Mouse (Mus musculus): ENCODE data around the gene Rpl3. TPM values are rescaled to one million over a fixed set of nuclear protein-coding genes. Genes with fewer than 3 reads are reported as not detected.

Gene Rpl3
- polyA plus RNA-seq, 1 experiment, result 12.0 TPM

DNA sequence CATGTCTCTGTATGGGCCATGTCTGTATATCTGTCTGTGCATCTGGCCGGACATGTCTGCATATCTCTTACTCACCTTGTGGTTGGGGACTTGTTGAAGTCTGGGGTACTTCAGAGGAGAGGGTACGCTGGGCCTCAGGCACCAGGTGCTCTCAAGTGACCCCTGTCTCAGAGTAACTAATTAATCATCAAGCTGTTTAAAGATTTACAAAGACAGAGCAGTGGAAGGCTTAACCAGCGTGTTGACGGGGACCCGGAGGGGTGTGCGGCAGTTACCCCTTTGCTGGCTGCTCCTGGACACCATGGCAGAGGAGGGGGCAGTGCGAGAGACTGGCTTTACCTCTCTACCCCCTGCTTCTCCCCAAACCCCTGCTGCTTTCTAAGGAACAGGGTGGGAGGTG is 32.1 kb downstream of the Rpl3 start:
- Histone ChIP-seq H3K9me3 (ENCODE audit: control insufficient read depth, low read length) (no peaks in the 10 kb centered on the region; the same call in 1 of the 2 replicates), H3K4me3 (replicated peaks) (no peak overlapping the region), H3K27me3 (ENCODE audit: control insufficient read depth) (peaks cover 4% of the 10 kb centered on the region), H3K36me3 (ENCODE audit: control insufficient read depth) (no peaks in the 10 kb centered on the region), H3K4me1 (ENCODE audit: control insufficient read depth) (no peaks in the 10 kb centered on the region; the same call in 1 of the 2 replicates)
- no peak for TF ChIP-seq TAL1 (IDR thresholded peaks at IDR 0.05; ENCODE audit: low read length)
- TF ChIP-seq GATA1 (IDR thresholded peaks at IDR 0.05; ENCODE audit: low read length), result no peak

DNA sequence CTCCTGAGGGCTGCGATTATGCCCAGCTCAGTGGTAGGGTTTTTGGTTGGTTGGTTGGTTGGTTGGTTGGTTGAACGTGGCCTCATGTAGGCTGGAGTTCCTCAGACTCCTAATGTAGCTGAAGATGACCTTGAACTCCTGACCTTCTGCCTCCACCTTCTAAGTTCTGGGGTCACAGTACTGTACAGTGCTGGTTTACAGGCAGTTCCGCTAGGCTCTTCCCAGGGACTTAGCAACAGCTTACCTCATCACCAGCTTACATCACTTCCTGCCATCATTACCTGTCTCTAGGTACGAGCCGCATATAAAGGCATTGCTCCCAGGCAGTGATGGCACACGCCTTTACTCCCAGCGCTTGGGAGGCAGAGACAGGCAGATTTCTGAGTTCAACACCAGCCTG is 33.5 kb downstream of the Rpl3 start:
- TF ChIP-seq GATA1 (IDR thresholded peaks at IDR 0.05; ENCODE audit: low read length) (no peak), TAL1 (IDR thresholded peaks at IDR 0.05; ENCODE audit: low read length) (no peak)
- H3K36me3 ChIP-seq (ENCODE audit: control insufficient read depth), result no peaks in the 10 kb centered on the region
- H3K4me3 ChIP-seq (replicated peaks), result no peak overlapping the region
- H3K4me1 ChIP-seq (ENCODE audit: control insufficient read depth), result peaks cover 7% of the 10 kb centered on the region
- no peaks in the 10 kb centered on the region for H3K9me3 ChIP-seq (ENCODE audit: control insufficient read depth, low read length)
- H3K27me3 ChIP-seq (ENCODE audit: control insufficient read depth), result peaks cover 3% of the 10 kb centered on the region

DNA sequence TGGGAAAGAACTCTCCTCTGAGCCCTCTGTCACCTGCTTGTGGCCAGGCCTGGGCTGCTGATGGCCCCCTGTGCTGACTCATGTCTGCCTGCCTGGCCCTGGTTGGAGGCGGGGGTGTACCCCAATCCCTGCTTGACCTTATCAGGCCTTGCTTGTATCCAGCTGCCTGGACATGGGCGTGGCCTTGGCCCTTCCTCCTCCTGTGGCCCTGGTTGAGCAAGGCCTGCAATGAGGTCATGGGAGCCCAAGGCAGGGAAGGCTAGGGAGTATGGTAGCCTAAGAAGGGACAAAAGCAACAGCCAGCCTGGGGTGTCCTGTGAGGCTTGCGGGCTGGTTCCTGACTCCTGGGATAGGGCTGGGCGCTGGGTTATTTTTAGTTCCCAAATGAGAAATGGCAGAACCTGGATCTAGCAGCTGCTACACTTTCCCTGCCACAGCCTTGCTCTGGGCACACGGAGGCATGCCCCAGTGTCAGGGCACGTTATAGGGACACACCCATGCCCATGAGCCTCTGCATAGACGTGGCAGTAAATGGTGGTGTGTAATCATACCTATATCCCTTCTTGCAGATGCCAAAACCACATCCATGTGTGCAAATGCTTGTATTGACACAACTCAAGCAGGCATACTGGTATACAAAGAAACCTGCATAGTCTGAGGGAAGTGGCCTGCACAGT is 37.5 kb downstream of the Rpl3 start:
- TF ChIP-seq GATA1 (IDR thresholded peaks at IDR 0.05; ENCODE audit: low read length) (no peak), TAL1 (IDR thresholded peaks at IDR 0.05; ENCODE audit: low read length) (no peak)
- H3K27me3 ChIP-seq (ENCODE audit: control insufficient read depth), result no peaks in the 10 kb centered on the region
- no peaks in the 10 kb centered on the region for H3K9me3 ChIP-seq (ENCODE audit: control insufficient read depth, low read length)
- H3K4me1 ChIP-seq (ENCODE audit: control insufficient read depth), result peaks cover 7% of the 10 kb centered on the region
- H3K4me3 ChIP-seq (replicated peaks), result no peak overlapping the region
- H3K36me3 ChIP-seq (ENCODE audit: control insufficient read depth), result no peaks in the 10 kb centered on the region

DNA sequence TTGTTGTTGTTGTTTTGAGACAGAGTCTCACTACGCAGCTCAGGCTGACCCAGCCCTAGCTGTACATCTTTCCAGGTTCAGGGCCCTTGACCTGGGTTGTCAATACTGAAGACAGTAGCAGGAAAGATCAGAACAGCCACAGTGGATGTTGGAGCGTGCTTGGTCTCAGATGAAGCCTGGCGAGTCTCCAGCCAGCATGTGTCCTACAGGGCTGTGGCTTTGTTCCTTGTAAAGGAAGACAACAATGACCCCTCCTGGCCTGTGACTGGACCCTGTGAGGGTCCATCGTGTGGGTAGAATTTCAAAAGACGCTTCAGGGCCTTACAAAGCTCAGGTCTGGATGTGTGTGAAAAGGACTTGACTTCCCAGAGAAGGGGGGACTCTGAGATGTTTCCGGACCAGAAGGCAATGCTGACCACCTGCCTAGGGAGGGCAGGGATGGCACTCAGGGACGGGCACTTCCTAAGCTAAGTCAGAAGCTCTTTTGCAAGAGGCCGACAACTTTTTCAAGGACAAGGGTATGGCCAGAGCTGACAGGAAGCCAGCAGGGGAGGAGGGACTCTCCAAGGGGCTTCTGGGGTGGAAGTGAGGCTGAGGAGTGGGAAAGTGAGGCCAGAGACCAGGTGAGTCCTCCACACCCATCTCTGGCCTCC is 38.2 kb downstream of the Rpl3 start:
- Histone ChIP-seq H3K4me1 (ENCODE audit: control insufficient read depth) (peaks cover 7% of the 10 kb centered on the region), H3K36me3 (ENCODE audit: control insufficient read depth) (no peaks in the 10 kb centered on the region), H3K27me3 (ENCODE audit: control insufficient read depth) (no peaks in the 10 kb centered on the region), H3K9me3 (ENCODE audit: control insufficient read depth, low read length) (no peaks in the 10 kb centered on the region), H3K4me3 (replicated peaks) (no peak overlapping the region)
- no peak for TF ChIP-seq TAL1 (IDR thresholded peaks at IDR 0.05; ENCODE audit: low read length)
- no peak for TF ChIP-seq GATA1 (IDR thresholded peaks at IDR 0.05; ENCODE audit: low read length)

DNA sequence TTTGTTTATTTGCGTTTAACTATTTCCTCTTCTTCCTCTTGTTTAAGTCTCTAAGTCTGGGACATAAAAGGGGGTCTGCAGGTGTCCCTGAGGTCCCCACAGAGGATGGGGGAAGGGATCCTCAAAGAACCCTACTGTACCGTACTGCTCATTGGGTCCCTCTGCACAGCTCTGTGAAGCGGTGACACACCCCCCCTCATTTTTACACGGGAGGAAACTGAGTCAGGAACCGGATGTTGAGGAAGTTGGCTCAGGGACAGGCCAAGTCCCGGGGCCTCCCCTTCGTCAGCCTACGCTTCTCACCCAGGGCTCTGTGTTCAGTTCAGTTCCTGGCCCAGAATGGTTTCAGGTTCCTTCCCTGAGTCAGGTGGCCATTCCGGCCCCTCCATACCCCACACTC is 39.9 kb downstream of the Rpl3 start:
- TF ChIP-seq TAL1 (IDR thresholded peaks at IDR 0.05; ENCODE audit: low read length) (no peak), GATA1 (IDR thresholded peaks at IDR 0.05; ENCODE audit: low read length) (no peak)
- Histone ChIP-seq H3K27me3 (ENCODE audit: control insufficient read depth) (peaks cover 6% of the 10 kb centered on the region), H3K4me1 (ENCODE audit: control insufficient read depth) (peaks cover 19% of the 10 kb centered on the region), H3K36me3 (ENCODE audit: control insufficient read depth) (no peaks in the 10 kb centered on the region), H3K9me3 (ENCODE audit: control insufficient read depth, low read length) (no peaks in the 10 kb centered on the region), H3K4me3 (replicated peaks) (no peak overlapping the region)

DNA sequence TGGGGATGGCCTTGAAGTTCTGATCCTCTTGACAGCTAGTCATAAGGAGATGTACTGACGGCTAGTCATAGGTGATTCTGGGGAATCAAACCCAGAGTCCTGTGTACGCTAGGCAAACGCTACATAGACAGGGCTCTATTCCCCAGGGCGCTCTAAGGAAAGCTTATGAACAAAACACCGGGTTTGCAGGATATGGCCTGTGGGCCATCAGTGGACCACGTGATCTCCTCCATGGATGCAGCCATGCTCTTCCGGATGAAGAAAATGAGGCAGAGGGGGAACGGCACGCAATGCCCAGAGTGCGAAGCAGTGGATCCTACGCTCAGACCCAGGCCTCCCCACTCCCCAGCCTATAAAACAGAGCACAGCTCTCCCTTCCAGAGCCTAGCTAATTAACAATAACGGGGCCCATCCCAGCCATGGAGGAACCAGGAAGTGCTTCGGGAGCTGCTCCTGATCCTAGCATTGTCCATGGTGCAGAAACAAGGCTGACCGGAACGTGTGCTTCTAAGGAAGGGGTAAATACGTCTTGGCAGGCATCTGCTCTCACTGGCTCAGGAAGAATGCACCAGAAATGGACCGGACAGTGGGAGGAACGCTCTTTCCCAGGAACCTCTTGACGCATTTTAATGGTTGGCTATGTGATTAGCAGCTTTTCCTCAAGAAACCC is 40.4 kb downstream of the Rpl3 start:
- H3K36me3 ChIP-seq (ENCODE audit: control insufficient read depth), result no peaks in the 10 kb centered on the region
- peaks cover 19% of the 10 kb centered on the region for H3K4me1 ChIP-seq (ENCODE audit: control insufficient read depth)
- H3K9me3 ChIP-seq (ENCODE audit: control insufficient read depth, low read length), result no peaks in the 10 kb centered on the region
- no peak overlapping the region for H3K4me3 ChIP-seq (replicated peaks)
- TF ChIP-seq TAL1 (IDR thresholded peaks at IDR 0.05; ENCODE audit: low read length) (no peak), GATA1 (IDR thresholded peaks at IDR 0.05; ENCODE audit: low read length) (no peak)
- H3K27me3 ChIP-seq (ENCODE audit: control insufficient read depth), result peaks cover 8% of the 10 kb centered on the region

DNA sequence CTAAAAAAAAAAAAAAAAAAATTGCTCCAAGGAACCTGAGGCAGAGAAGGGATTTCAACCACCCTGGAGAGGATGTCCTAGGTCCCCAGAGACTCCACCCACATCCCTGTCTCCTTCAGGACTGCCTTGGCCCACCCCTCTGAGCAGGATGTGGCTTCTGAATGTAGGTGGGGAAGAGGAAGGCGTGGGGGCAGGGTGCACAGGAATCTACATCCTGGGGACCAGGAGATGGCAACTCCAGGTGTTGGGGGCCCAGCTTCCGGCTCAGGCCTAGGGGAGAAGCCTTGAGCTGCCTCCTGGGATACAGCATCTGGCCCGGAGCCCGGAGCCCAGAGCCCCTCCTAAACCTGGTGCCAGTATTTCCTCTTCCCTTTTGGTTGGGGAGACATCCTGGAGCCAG is 41.6 kb downstream of the Rpl3 start:
- Histone ChIP-seq H3K4me3 (replicated peaks) (no peak overlapping the region), H3K36me3 (ENCODE audit: control insufficient read depth) (no peaks in the 10 kb centered on the region), H3K27me3 (ENCODE audit: control insufficient read depth) (peaks cover 8% of the 10 kb centered on the region), H3K4me1 (ENCODE audit: control insufficient read depth) (peaks cover 19% of the 10 kb centered on the region), H3K9me3 (ENCODE audit: control insufficient read depth, low read length) (peaks cover 6% of the 10 kb centered on the region)
- no peak for TF ChIP-seq GATA1 (IDR thresholded peaks at IDR 0.05; ENCODE audit: low read length)
- TF ChIP-seq TAL1 (IDR thresholded peaks at IDR 0.05; ENCODE audit: low read length), result no peak

DNA sequence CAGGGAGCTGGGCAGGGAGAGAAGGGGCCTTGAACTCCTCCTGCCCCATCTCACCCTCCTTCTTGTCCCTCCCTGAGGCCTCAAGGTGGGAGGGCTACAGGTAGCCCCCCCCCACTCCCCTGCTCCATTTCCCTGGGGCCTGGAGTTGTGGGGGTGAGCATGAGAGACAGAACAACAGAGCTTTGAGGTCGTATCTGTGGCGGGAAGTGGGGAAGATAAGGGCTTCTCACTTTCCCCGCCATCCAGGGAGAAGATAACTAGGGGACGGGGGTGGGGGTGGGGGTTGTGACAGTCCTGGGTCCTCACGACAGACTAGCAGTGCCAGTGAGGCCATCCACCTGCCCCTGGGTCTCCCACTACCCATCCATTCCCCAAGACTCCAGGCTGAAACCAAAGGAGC is 43.7 kb downstream of the Rpl3 start:
- H3K4me1 ChIP-seq (ENCODE audit: control insufficient read depth), result peaks cover 11% of the 10 kb centered on the region
- no peak for TF ChIP-seq GATA1 (IDR thresholded peaks at IDR 0.05; ENCODE audit: low read length)
- TF ChIP-seq TAL1 (IDR thresholded peaks at IDR 0.05; ENCODE audit: low read length), result no peak

DNA sequence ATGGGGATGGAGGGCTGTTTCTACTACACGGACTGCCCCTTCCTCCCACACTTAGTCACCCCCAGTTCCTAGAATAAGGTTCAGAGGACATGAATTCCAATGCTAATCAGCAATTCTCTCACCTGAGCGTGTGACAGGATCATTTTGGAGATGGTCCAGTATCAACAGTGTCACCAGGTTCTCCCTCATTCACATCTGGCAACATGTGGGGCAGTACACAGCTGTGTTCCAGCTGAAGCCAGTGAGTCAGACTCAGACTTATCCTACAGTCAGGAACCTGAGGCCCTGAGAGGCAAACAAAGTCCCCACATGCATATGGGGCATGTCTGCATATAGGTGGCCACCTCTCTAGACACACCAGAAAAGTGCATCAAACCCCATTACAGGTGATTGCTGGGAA is 44.4 kb downstream of the Rpl3 start:
- no peak overlapping the region for H3K4me3 ChIP-seq (replicated peaks)

More for the DNA sequence above, 43.7 kb downstream of the Rpl3 start:
- no peak overlapping the region for H3K4me3 ChIP-seq (replicated peaks)
- no peaks in the 10 kb centered on the region for H3K36me3 ChIP-seq (ENCODE audit: control insufficient read depth)
- peaks cover 6% of the 10 kb centered on the region for H3K9me3 ChIP-seq (ENCODE audit: control insufficient read depth, low read length)
- H3K27me3 ChIP-seq (ENCODE audit: control insufficient read depth), result peaks cover 8% of the 10 kb centered on the region

More for the DNA sequence above, 44.4 kb downstream of the Rpl3 start:
- H3K27me3 ChIP-seq (ENCODE audit: control insufficient read depth), result peaks cover 8% of the 10 kb centered on the region
- peaks cover 11% of the 10 kb centered on the region for H3K4me1 ChIP-seq (ENCODE audit: control insufficient read depth)
- TF ChIP-seq TAL1 (IDR thresholded peaks at IDR 0.05; ENCODE audit: low read length), result no peak
- TF ChIP-seq GATA1 (IDR thresholded peaks at IDR 0.05; ENCODE audit: low read length), result no peak
- H3K36me3 ChIP-seq (ENCODE audit: control insufficient read depth), result no peaks in the 10 kb centered on the region
- peaks cover 6% of the 10 kb centered on the region for H3K9me3 ChIP-seq (ENCODE audit: control insufficient read depth, low read length)

Data from erythroblast, embryonic 14.5 days (primary cell).